Mouse (Mus musculus) testis, postnatal 14 days (tissue): ENCODE results near the gene Hist1h3h.
"Not testable (repeated sequence)": the region's sequence is repeated elsewhere in the genome, so short reads cannot be mapped to it uniquely, and the experiment has no call there.

Experiments
- DNase-seq: peaks from one replicate; pipeline ENCODE4 v3.0.0; 2021; ENCODE audit warnings: low spot score

Hist1h3h gene

GRCm38 (mm10) chr13:21727948-21728572, 10.6 kb downstream of the Hist1h3h start:
- DNase-seq = no peak

- DNase-seq = no peak
Observed at GRCm38 (mm10) chr13:21729544-21729943, 12.1 kb downstream of the Hist1h3h start.

- no peak for DNase-seq
Observed at GRCm38 (mm10) chr13:21733466-21733865, 16.0 kb downstream of the Hist1h3h start.

- DNase-seq = peak; percentile 79
Observed at GRCm38 (mm10) chr13:21734010-21734905, 16.8 kb downstream of the Hist1h3h start.

- peak; percentile 91 for DNase-seq
Observed at GRCm38 (mm10) chr13:21734906-21735767, 17.7 kb downstream of the Hist1h3h start, which contains the start of gene Hist1h4j. TSS of gene Hist1h4j (plus strand) at chr13:21735064.

- DNase-seq = no peak
Observed at GRCm38 (mm10) chr13:21745006-21745405, 27.5 kb downstream of the Hist1h3h start.

GRCm38 (mm10) chr13:21749387-21750158, 32.1 kb downstream of the Hist1h3h start:
- no peak for DNase-seq

- peak; percentile 98 for DNase-seq
Observed at GRCm38 (mm10) chr13:21750159-21751017, 32.9 kb downstream of the Hist1h3h start, which contains the start of gene Hist1h4k. TSS of gene Hist1h4k (minus strand) at chr13:21750505.

- DNase-seq = no peak
Observed at GRCm38 (mm10) chr13:21751417-21751816, 34.0 kb downstream of the Hist1h3h start.

GRCm38 (mm10) chr13:21751827-21752226, 34.4 kb downstream of the Hist1h3h start:
- DNase-seq = no peak

GRCm38 (mm10) chr13:21752356-21752755, 34.9 kb downstream of the Hist1h3h start:
- no peak for DNase-seq

GRCm38 (mm10) chr13:21753051-21753523, 35.6 kb downstream of the Hist1h3h start:
- DNase-seq = no peak

GRCm38 (mm10) chr13:21753524-21754285, 36.2 kb downstream of the Hist1h3h start, which contains the start of the genes Hist1h2ak and Hist1h2bn:
TSS of gene Hist1h2ak (minus strand) at chr13:21753827.
TSS of gene Hist1h2bn (plus strand) at chr13:21754123.
- DNase-seq = peak; percentile 85

GRCm38 (mm10) chr13:21754294-21755001, 37.0 kb downstream of the Hist1h3h start:
- not testable (repeated sequence) for DNase-seq

GRCm38 (mm10) chr13:21755707-21756106, 38.2 kb downstream of the Hist1h3h start:
- DNase-seq = no peak
